Mouse (Mus musculus): ENCODE measurements around the gene 4930579F01Rik.

The 4930579F01Rik gene

DNA sequence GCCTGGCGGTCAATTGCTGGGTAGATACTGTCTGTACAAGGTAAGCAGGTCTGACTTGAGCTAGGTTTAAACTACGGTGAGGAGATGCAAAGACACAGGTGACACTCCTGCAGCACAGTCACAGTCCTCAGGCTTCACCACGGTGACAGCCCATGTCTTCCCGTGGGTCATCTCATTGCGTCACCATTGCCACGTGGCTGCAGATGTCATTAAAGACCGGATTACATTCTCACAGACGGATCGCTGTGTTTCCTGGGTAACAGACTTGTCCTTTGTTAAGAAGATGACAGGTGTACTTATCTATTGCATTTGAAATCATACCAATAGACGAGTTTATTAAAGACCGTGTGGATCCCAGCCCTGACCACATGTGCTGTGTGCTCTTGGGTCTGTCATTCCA is 27.5 kb upstream of the 4930579F01Rik start:
- in situ Hi-C loops (cut with MboI; ENCODE audit: unreplicated experiment in 2 of 2): loop anchor here (10.0 to 25.0 kb wide), 3 partner anchors 204 to 1041 kb away; no protein-coding TSS in a partner anchor

DNA sequence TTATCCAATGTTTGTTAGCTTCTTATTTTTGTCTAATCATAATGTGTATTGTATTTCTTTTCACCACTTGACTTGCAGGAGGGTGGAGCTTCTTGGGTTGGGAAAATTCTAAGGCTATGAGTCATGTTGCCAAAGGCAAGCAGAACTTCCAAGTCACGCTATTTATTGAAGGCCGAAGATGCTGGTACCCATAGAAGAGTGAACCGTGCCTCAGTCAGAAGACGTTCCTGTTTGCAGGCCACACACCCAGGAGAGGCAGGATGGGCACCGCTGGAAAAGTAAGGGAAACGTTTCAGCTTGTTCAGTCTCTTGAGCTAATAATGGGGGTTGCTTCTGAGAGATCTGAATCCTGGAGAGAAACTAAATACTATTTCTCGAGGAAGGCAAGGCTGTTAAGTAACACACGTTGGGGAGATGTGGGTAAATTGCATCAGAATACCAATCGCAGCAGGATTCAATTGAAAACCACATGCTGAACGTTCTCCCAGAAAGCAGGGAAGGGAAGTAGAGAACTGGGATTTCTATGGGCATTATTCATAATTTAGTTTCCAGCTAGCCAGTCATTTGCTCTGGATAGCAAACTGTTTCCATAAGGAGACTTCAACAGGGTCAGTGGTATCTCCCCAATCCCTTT is 24.1 kb upstream of the 4930579F01Rik start, which contains the start of gene Adh7:
Gene Adh7, plus strand, starts transcription at position 130 of the 634 bp plus-strand sequence.
- in situ Hi-C loops (cut with MboI; ENCODE audit: unreplicated experiment in 2 of 2): loop anchor here in 1 of 2 experiments (25.0 kb wide), 1 partner anchor 1045 kb away; no protein-coding TSS in a partner anchor

DNA sequence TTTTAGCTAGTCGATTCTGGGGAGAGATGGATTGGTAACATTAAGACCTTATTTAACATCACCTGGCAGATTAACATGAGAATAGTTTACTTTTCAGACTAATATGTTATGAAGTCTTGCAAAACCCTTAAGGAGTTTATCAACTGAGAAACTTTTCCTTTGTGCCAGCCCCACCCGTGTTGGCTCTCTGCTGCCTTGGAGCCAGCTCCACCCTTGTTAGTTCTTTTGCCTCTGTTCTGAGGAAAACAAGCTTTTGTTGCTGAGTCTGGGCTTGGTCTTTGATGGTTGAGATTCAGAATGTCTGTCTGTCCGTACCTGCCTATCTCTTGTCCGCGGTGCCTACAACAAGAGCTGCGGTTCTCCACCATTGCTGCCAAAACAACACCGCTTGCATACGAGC is 22.5 kb upstream of the 4930579F01Rik start:
- in situ Hi-C loops (cut with MboI; ENCODE audit: unreplicated experiment in 2 of 2): loop anchor here in 1 of 2 experiments (25.0 kb wide), 1 partner anchor 1046 kb away; no protein-coding TSS in a partner anchor

DNA sequence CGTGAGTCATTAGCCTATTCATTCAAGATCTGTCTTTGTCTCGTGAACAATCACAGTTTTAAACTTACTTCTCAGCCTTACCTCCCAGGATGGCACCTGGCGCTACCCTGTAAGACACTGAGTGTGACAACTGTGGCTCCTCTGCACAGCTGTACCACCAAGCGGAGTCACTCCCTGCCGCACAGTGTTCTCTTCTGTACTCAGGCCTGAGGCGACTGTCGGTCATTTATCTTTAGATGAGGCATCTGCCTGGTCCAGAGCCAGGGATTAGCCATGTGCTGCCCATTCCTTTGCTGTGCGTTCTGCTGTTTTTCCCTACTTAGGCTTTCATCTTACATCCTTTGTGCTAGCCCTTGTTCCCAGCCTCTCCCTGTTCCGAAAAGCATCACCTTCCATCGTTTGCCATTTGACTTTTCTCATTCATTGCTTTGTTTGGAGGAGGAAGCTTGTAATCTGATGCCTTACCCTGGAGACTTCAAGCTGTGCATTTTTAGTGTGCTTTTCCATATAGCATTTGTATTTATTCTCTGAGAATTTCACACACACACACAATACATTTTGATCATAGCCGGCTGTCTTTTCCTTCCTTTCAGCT is 21.9 kb upstream of the 4930579F01Rik start:
- in situ Hi-C loops (cut with MboI; ENCODE audit: unreplicated experiment in 2 of 2): loop anchor here in 1 of 2 experiments (25.0 kb wide), 1 partner anchor 1047 kb away; no protein-coding TSS in a partner anchor

DNA sequence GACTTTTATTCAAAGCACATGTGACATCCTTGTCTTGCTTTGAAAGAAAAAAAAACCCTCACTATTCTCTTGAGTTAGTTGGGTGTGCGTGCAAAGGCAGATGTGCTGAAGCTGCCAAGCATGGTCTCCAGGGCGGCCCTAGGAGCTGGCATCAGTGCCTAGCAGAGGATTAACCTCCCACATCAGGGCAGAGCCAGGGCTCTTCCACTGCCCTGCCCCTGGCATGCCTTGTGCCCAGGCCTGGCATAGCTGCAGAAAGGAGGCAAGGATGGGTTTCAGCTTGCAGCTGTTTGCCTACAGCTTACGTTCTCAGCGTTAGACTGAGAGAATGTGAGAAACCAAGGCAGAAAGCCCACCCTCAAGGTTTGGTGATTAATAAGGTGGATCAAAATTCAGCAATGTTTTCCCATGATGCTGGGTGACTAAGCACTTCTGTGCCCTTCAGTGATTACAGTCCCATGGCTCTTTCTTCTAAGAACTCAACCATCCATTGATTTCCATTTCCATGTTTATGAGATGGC is 18.9 kb upstream of the 4930579F01Rik start:
- in situ Hi-C loops (cut with MboI; ENCODE audit: unreplicated experiment in 2 of 2): loop anchor here in 1 of 2 experiments (25.0 kb wide), 1 partner anchor 1050 kb away; no protein-coding TSS in a partner anchor

DNA sequence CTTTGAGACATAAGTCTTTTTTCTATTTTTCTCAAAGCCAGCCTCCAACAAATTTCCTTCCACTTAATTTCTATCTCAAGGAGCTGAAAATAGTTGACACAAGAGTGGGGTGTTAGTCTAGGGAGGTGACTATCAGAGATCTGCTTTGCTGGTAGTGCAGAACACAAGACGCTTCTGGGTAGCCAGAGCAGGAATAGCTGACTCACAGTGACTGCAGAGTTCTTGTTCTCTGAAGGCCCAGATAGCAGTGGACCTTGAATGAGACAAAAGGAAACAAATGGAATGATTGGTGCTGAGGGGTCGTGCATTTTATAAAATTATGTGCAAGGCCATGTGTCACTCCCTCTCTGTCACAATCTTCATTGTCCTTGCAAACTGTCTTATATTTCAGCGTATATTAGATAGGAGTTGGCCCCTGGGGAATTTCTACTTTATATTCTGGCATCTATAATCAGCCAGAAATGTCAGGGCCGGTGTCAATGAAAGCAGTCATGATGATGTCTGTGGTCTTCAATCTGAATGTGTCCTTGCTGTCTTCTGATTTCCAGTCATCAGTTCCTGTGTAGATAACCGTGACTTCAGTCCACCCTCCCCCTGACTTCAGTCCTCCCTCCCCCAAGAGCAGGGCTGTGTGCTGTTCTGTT is 16.9 kb upstream of the 4930579F01Rik start:
- in situ Hi-C loops (cut with MboI; ENCODE audit: unreplicated experiment in 2 of 2): loop anchor here in 1 of 2 experiments (25.0 kb wide), 1 partner anchor 1052 kb away; no protein-coding TSS in a partner anchor

DNA sequence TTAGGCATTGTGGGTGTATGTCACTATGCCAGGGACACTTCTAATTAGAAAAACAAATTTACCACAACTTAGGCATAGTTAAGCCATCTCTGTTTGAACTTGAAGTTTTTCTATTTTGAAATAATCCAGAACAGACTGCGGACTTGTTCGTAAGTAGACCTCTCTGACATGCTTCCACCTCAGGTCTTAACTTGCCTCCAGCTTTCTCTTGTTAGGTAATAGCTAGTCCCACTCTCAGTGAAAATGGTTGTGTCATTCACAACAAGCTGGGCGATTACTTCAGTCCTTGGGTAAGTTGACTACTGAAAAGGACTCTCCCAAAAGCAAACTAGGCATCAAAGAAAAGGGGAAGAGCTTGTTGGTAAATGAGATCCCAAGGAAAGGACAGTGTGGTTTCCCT is 15.2 kb upstream of the 4930579F01Rik start:
- in situ Hi-C loops (cut with MboI; ENCODE audit: unreplicated experiment in 2 of 2): loop anchor here in 1 of 2 experiments (25.0 kb wide), 1 partner anchor 1053 kb away; no protein-coding TSS in a partner anchor

DNA sequence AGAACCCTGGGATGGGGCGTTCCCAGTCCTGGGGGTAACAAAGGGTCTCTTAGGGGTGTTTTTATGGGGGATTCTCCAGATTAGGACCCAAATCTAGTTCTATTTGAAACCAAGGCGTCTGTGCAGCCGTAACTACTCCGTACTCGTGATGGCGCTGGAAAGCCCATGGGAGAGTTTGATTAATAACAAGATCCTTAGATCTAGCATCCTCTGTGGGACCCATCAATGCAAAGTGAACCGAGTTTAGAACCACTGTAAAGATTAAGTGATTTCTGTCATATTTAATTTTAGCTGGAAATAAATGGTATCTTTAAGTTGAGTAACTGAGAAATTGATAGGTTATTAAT is 5.1 kb upstream of the 4930579F01Rik start:
- in situ Hi-C loops (cut with MboI; ENCODE audit: unreplicated experiment in 2 of 2): loop anchor here in 1 of 2 experiments (10.0 to 25.0 kb wide), 2 partner anchors 236 to 414 kb away; no protein-coding TSS in a partner anchor

DNA sequence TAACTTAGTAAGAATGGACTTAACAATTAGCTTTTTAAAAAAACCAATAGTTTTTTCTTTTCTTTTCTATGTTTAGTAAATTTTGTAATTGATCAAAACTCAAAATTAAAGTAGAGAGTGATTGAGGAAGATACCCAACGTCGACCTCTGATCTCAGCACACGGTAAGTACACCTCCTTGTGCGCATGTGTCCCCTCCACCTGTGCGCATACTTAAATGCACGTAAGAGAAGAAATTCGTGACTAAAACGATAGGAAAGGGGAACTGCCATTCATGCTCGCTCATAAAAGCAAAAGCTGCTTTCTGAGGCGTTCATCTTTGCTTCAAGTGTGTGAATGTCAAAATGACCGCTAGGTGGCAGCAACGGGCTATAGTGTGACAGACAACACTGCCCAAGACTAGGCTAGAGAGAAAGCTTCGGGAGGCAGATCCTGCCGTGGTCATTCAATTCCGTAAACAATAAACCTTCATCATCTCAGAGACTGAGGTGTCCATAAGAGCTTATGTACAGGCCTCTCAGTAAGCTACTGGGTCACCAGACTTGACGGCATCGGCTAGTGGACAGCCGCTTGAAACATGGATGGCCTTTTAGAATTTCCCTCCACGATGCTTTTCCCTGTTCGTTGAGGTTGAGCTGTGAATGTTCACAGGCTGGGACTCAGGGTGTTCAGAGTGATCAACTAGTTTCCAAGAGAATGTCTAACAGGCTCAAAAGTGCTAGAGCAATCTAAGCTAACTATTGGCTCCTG is 4.5 kb upstream of the 4930579F01Rik start:
- in situ Hi-C loops (cut with MboI; ENCODE audit: unreplicated experiment in 2 of 2): loop anchor here in 1 of 2 experiments (10.0 to 25.0 kb wide), 2 partner anchors 237 to 414 kb away; no protein-coding TSS in a partner anchor

DNA sequence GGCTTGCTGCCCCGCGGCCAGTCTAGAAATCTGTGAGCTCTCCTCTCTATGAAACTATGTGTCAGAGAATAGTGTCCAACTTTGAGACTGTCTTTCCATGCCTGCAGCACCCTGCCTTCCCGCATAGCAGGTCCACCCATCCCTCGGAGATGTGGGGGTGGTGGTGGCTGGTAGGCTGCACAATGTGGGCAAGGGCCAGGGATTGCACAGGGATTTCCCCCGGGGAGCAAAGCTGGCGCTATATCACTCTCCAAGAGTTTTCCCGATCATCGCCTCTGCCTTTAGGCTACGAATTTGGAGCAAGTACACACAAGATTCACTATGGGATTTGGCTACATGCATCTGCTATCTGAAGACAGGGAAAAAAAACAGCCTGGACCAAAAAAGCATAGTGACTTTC is 3.9 kb upstream of the 4930579F01Rik start:
- in situ Hi-C loops (cut with MboI; ENCODE audit: unreplicated experiment in 2 of 2): loop anchor here in 1 of 2 experiments (10.0 to 25.0 kb wide), 2 partner anchors 237 to 415 kb away; no protein-coding TSS in a partner anchor

DNA sequence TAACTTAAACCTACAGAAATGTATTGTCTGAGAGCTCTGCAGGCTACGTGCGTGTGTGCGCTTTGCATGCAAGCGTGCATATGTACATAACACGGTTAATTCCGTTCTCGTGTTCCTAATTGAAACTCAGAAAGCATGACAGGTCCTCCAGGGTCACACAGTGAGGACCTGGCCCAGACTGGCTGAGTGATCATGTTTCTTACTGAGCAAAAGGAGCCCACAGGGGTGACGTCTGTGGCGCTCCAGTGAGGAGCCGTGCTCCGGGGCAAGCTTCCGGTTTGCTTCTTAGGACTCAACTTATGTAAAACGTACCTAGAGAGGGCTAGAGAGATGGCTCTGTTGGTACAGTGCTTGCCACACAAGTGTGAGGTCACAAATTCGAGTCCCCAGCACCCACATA is 3.5 kb upstream of the 4930579F01Rik start:
- in situ Hi-C loops (cut with MboI; ENCODE audit: unreplicated experiment in 2 of 2): loop anchor here in 1 of 2 experiments (10.0 to 25.0 kb wide), 2 partner anchors 238 to 415 kb away; no protein-coding TSS in a partner anchor

DNA sequence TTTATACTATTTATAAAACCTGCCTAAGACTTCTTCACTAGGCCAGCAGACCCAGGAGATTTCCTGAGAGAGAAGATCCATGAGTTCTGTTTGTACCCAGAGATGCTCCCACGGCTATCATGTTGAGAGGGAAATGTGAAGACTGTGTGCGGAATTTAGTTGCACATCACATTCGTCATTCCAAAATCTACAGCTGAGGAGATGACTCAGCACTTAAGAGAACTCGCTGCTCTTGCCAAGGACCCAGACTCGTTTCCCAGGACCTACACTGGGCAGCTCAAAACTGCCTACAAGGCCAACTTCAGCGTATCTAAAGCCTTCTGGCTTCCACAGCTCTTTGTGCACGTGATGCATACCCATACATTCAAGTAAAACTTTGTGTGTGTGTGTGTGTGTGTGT is 1.4 kb downstream of the 4930579F01Rik start:
- in situ Hi-C loops (cut with MboI; ENCODE audit: unreplicated experiment in 2 of 2): loop anchor here in 1 of 2 experiments (10.0 to 25.0 kb wide), 2 partner anchors 243 to 420 kb away; no protein-coding TSS in a partner anchor

DNA sequence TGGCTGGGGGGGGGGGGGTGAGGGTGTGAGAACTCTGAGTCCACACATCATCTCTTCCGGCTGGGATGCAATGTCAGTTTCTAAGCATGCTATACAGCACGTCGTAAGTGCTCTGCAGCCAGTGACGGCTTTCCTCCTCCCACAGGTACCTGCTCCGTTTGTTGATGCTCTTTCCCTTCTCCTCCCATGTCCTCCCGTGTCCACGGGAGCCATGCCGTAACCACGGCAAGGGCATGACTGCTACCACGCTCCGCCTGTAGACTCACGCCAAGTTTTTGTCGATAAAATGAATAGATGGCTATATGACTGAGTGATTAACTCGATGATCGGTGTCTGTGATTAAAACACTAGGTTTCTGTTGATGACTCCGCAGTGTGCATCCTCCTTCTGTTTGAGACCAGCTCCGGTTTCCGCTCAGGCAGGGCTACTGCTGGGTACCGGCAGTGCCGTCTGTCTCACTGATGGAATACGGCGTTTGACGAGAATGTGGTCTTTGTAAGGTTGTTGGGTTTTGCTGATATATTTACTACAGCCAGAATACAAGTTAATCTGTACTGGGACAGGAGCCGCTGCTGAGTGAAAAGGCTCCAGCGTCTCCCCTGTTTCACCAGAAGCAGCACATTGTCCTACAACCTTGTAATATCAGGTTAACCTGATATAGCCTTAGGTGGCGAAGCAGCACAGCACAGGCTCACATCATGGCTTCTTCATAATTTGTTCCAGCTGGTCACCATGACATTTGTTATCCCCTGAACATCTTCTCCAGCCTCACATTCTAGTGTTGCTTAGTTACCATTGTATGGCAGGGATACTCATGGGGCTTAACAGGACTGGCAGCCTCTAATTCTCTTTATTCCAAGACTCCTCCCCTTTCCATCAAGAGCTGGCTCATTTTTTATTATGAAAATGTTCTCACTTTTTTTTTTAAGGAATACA is 7.4 kb downstream of the 4930579F01Rik start:
- in situ Hi-C loops (cut with MboI; ENCODE audit: unreplicated experiment in 2 of 2): loop anchor here in 1 of 2 experiments (25.0 kb wide), 1 partner anchor 426 kb away; no protein-coding TSS in a partner anchor

DNA sequence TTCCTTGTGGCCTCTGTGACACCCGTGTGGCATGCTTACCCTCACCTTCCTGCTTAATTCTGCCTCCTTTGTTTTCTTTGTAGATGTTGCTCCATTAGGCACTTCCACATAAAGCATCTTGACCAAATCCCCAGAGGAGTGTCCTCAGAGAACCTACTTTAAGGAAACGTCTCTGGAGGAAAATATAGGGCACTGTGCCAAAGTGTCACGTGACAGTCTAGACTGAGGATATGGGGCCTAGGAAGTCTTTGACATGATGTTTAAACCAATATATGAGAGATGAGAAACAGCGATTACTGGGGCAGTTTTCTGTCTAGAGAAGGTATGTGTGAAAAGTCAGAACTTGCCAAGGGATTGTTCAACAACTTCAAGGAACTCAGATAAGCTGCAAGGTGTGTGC is 8.3 kb downstream of the 4930579F01Rik start:
- in situ Hi-C loops (cut with MboI; ENCODE audit: unreplicated experiment in 2 of 2): loop anchor here in 1 of 2 experiments (25.0 kb wide), 1 partner anchor 427 kb away; no protein-coding TSS in a partner anchor

DNA sequence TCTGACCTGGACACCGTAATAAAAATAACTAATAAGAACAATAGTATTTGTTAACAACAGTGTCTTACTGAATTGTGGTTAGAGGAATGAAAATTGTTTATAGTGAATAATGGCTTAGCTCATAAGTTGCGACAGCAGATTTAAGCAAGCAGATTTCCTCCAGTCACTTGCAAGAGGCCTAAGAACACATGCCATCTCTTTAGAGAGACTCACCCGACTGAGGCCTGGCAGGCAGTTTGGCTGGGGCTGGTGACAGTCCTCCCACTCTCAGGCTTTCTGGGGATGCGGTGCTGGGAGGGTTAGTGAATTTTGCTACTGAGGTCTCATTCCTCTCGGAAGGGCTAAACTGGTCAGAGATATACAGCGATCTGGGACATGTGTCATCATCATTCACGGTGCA is 10.3 kb downstream of the 4930579F01Rik start:
- in situ Hi-C loops (cut with MboI; ENCODE audit: unreplicated experiment in 2 of 2): loop anchor here in 1 of 2 experiments (25.0 kb wide), 1 partner anchor 429 kb away; no protein-coding TSS in a partner anchor

DNA sequence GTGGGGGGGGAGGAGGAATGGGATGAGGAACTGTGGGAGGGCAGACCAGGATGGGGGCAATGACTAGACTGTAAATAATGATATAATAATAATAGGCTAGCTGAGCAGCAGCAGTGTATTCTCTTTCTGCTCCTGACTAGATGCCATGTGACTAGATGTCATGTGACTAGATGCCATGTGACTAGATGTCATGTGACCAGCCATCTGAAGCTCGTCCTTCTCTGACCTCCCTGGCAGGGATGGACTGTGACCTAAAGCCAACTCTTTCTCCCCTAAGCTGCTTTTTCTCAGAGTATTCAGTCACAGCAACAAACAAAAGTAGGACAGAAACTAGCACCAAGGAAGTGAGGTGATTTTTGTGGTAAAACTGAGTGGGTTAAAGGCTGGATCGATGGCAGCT is 11.6 kb downstream of the 4930579F01Rik start:
- in situ Hi-C loops (cut with MboI; ENCODE audit: unreplicated experiment in 2 of 2): loop anchor here in 1 of 2 experiments (25.0 kb wide), 1 partner anchor 430 kb away; no protein-coding TSS in a partner anchor

DNA sequence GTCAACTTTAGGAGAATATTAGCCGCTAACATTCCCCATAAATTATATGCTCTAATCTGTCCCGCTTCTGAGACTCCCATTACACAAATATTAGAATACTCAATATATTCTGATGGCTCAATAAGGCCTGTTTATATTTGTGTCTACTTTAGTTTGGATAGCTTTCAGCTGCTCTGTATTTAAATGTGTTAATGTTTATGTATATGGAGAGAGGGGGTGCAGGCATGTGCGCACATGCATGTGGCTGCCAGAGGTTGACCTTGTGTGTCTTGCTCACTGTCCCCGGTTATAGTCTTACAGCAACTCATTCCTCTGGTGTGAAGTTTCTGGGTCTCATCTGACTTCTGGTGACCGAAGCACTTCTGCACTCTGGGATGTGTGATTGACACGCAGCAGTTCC is 18.1 kb downstream of the 4930579F01Rik start:
- in situ Hi-C loops (cut with MboI; ENCODE audit: unreplicated experiment in 2 of 2): loop anchor here in 1 of 2 experiments (25.0 kb wide), 1 partner anchor 437 kb away; no protein-coding TSS in a partner anchor

DNA sequence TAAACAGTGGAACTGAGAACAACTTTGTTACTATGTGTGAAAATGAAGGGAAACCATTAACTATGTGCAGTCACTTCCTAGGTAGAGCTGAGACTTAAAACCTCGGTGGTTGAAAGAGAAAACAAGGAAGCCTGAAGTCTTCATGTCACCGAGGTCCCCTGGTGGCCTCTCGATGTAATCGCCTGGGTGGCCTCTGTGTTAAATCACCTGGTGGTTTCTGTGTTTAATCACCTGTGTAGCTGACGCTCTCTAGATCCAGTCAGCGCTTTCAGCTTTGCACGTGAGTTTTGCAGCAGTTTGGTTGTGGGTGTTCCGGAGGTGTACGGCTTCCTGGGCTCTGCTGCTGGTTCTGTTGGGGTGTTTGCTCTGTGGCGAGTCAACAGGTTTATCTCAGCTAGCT is 20.3 kb downstream of the 4930579F01Rik start:
- in situ Hi-C loops (cut with MboI; ENCODE audit: unreplicated experiment in 2 of 2): no loop called here
